Mouse (Mus musculus) heart, embryonic 16.5 days (tissue): ENCODE measurements around the gene Babam2. TPM values are rescaled to one million over a fixed set of nuclear protein-coding genes. Genes with fewer than 3 reads are reported as not detected.
"Not testable (repeated sequence)": the region's sequence is repeated elsewhere in the genome, so short reads cannot be mapped to it uniquely, and the experiment has no call there.

Experiments
- ATAC-seq: fragments of 200-750 bp; cut with Nextera tagmentation; replicated peaks from 2 replicates; pipeline ENCODE4 v1.8.0; 2017; ENCODE audit warnings: moderate number of reproducible peaks; ENCODE audit not compliant: insufficient read depth, low FRiP score; ENCODE audit errors: extremely low read depth
- H3K27ac ChIP-seq: fragments of 300-500 bp; sonication (generic); 2 replicates; pipeline ENCODE4 v1.5.1; 2014; ENCODE audit warnings: mild to moderate bottlenecking, low read length, control low read depth, moderate library complexity
- H3K27me3 ChIP-seq: fragments of 300-500 bp; sonication (generic); 2 replicates; pipeline ENCODE4 v1.6.1; 2014; ENCODE audit warnings: low read length, mixed read lengths; ENCODE audit not compliant: control insufficient read depth, insufficient read depth
- H3K36me3 ChIP-seq: fragments of 300-500 bp; sonication (generic); 2 replicates; pipeline ENCODE4 v1.6.1; 2014; ENCODE audit not compliant: control insufficient read depth, insufficient read depth
- H3K4me1 ChIP-seq: fragments of 300-500 bp; sonication (generic); 2 replicates; pipeline ENCODE4 v1.6.1; 2014; ENCODE audit warnings: low read length, mixed read lengths; ENCODE audit not compliant: control insufficient read depth, insufficient read depth
- H3K4me2 ChIP-seq: fragments of 300-500 bp; sonication (generic); 2 replicates; pipeline ENCODE4 v1.6.1; 2014; ENCODE audit warnings: low read depth, mild to moderate bottlenecking, control low read depth, low read length
- H3K4me3 ChIP-seq: fragments of 300-500 bp; sonication (generic); 2 replicates; pipeline ENCODE4 v1.5.1; 2014; ENCODE audit warnings: mild to moderate bottlenecking, control low read depth, low read length
- H3K9ac ChIP-seq: fragments of 300-500 bp; sonication (generic); 2 replicates; pipeline ENCODE4 v1.6.1; 2014; ENCODE audit warnings: low read length, control low read depth
- H3K9me3 ChIP-seq: fragments of 300-500 bp; sonication (generic); replicated peaks from 2 replicates; pipeline ENCODE4 v1.6.1; 2016; ENCODE audit warnings: low read length; ENCODE audit not compliant: control insufficient read depth
- WGBS: fragments of 180-500 bp; shearing (Covaris S2); extraction: QIAGEN DNeasy Blood & Tissue Kit; methylation state at CpG from one replicate; pipeline ENCODE4 v1.1.7; 2014; 5-methylcytosine and 5-hydroxymethylcytosine counted together
- polyA plus RNA-seq: library from polyadenylated mRNA; unstranded; fragments of >200 nt; fragmentation: Nextera tagmentation; extraction: Ambion mirVana; gene quantifications from 2 replicates; pipeline ENCODE4 v1.2.1, GENCODE M21; 2015

Babam2 gene
- polyA plus RNA-seq, 1 experiment from 2014 or later, result 39.9 TPM

- WGBS, result 59% methylated on average over 3 of the region's 3 CpGs
- no peak overlapping the region for H3K4me2 ChIP-seq
- no peak overlapping the region for H3K27ac ChIP-seq
- H3K36me3 ChIP-seq, result no peaks in the 10 kb centered on the region
- H3K27me3 ChIP-seq, result no peaks in the 10 kb centered on the region
- no peaks in the 10 kb centered on the region for H3K9me3 ChIP-seq
- H3K4me1 ChIP-seq, result peaks cover 12% of the 10 kb centered on the region
- no peak overlapping the region for H3K4me3 ChIP-seq
- no peak for ATAC-seq
- H3K9ac ChIP-seq, result no peak overlapping the region
These were observed 89.7 kb downstream of the Babam2 start for GRCm38 (mm10) chr5:31787201-31787600.

GRCm38 (mm10) chr5:31787622-31788021 lies 90.1 kb downstream of the Babam2 start:
- Histone ChIP-seq H3K36me3 (no peaks in the 10 kb centered on the region), H3K9me3 (no peaks in the 10 kb centered on the region), H3K9ac (no peak overlapping the region), H3K27ac (no peak overlapping the region), H3K27me3 (no peaks in the 10 kb centered on the region), H3K4me3 (no peak overlapping the region), H3K4me2 (no peak overlapping the region), H3K4me1 (peaks cover 12% of the 10 kb centered on the region)
- 41% methylated on average over 3 of the region's 3 CpGs for WGBS
- no peak for ATAC-seq

- Histone ChIP-seq H3K9me3 (no peaks in the 10 kb centered on the region), H3K36me3 (no peaks in the 10 kb centered on the region), H3K4me2 (no peak overlapping the region), H3K4me3 (no peak overlapping the region), H3K4me1 (peaks cover 16% of the 10 kb centered on the region), H3K27ac (no peak overlapping the region), H3K9ac (no peak overlapping the region), H3K27me3 (no peaks in the 10 kb centered on the region)
- ATAC-seq, result no peak
- 92% methylated on average over 6 of the region's 6 CpGs for WGBS
These were observed 94.9 kb downstream of the Babam2 start for GRCm38 (mm10) chr5:31792338-31792737.

GRCm38 (mm10) chr5:31792863-31793262 lies 95.4 kb downstream of the Babam2 start:
- no peaks in the 10 kb centered on the region for H3K9me3 ChIP-seq
- ATAC-seq, result no peak
- H3K4me3 ChIP-seq, result no peak overlapping the region
- WGBS, result 67% methylated on average over 8 of the region's 8 CpGs
- H3K36me3 ChIP-seq, result no peaks in the 10 kb centered on the region
- H3K9ac ChIP-seq, result no peak overlapping the region
- H3K4me2 ChIP-seq, result no peak overlapping the region
- H3K27ac ChIP-seq, result no peak overlapping the region
- no peaks in the 10 kb centered on the region for H3K27me3 ChIP-seq
- H3K4me1 ChIP-seq, result peaks cover 15% of the 10 kb centered on the region

- WGBS, result 50% methylated on average over 3 of the region's 3 CpGs
- no peak overlapping the region for H3K4me3 ChIP-seq
- ATAC-seq, result no peak
These were observed 97.9 kb downstream of the Babam2 start for GRCm38 (mm10) chr5:31795414-31795813.

GRCm38 (mm10) chr5:31796979-31797378 lies 99.5 kb downstream of the Babam2 start:
- Histone ChIP-seq H3K4me1 (peaks cover 15% of the 10 kb centered on the region), H3K9me3 (no peaks in the 10 kb centered on the region)

More at GRCm38 (mm10) chr5:31795414-31795813, 97.9 kb downstream of the Babam2 start:
- H3K27ac ChIP-seq, result no peak overlapping the region
- no peak overlapping the region for H3K4me2 ChIP-seq
- H3K36me3 ChIP-seq, result no peaks in the 10 kb centered on the region
- H3K9me3 ChIP-seq, result no peaks in the 10 kb centered on the region
- peaks cover 15% of the 10 kb centered on the region for H3K4me1 ChIP-seq
- H3K9ac ChIP-seq, result no peak overlapping the region
- H3K27me3 ChIP-seq, result no peaks in the 10 kb centered on the region

GRCm38 (mm10) chr5:31804211-31804610 lies 106.7 kb downstream of the Babam2 start:
- H3K4me1 ChIP-seq, H3K36me3 ChIP-seq, H3K4me2 ChIP-seq, H3K4me3 ChIP-seq, ATAC-seq, H3K9me3 ChIP-seq, H3K27ac ChIP-seq, H3K9ac ChIP-seq, H3K27me3 ChIP-seq: not testable (repeated sequence)
- 90% methylated on average over 8 of the region's 8 CpGs for WGBS

More at GRCm38 (mm10) chr5:31796979-31797378, 99.5 kb downstream of the Babam2 start:
- H3K27ac ChIP-seq, result no peak overlapping the region
- H3K9ac ChIP-seq, result no peak overlapping the region
- no peak for ATAC-seq
- no peaks in the 10 kb centered on the region for H3K27me3 ChIP-seq
- no peak overlapping the region for H3K4me3 ChIP-seq
- no peak overlapping the region for H3K4me2 ChIP-seq
- H3K36me3 ChIP-seq, result no peaks in the 10 kb centered on the region

GRCm38 (mm10) chr5:31804751-31805150 lies 107.3 kb downstream of the Babam2 start:
- peaks cover under 1% of the 10 kb centered on the region; the same call in 1 of the 2 replicates for H3K4me1 ChIP-seq
- no peaks in the 10 kb centered on the region for H3K36me3 ChIP-seq
- H3K27ac ChIP-seq, result no peak overlapping the region
- WGBS, result 65% methylated on average over 8 of the region's 8 CpGs
- ATAC-seq, result no peak
- H3K4me3 ChIP-seq, result no peak overlapping the region
- H3K4me2 ChIP-seq, result no peak overlapping the region
- H3K9ac ChIP-seq, result no peak overlapping the region
- H3K9me3 ChIP-seq, result no peaks in the 10 kb centered on the region
- no peaks in the 10 kb centered on the region for H3K27me3 ChIP-seq

- no peak for ATAC-seq
- 98% methylated on average over 6 of the region's 6 CpGs for WGBS
- Histone ChIP-seq H3K9me3 (no peaks in the 10 kb centered on the region), H3K4me2 (no peak overlapping the region), H3K36me3 (no peaks in the 10 kb centered on the region), H3K27me3 (no peaks in the 10 kb centered on the region), H3K9ac (no peak overlapping the region), H3K4me3 (no peak overlapping the region), H3K27ac (no peak overlapping the region), H3K4me1 (peaks cover 21% of the 10 kb centered on the region)
These were observed 109.8 kb downstream of the Babam2 start for GRCm38 (mm10) chr5:31807312-31807711.

GRCm38 (mm10) chr5:31808271-31808670 lies 110.8 kb downstream of the Babam2 start:
- H3K9ac ChIP-seq, result no peak overlapping the region
- no peak overlapping the region for H3K27ac ChIP-seq
- no peak overlapping the region for H3K4me3 ChIP-seq
- ATAC-seq, result no peak
- H3K27me3 ChIP-seq, result no peaks in the 10 kb centered on the region
- H3K9me3 ChIP-seq, result no peaks in the 10 kb centered on the region
- H3K4me1 ChIP-seq, result peaks cover 21% of the 10 kb centered on the region
- WGBS, result 60% methylated on average over 2 of the region's 2 CpGs
- H3K36me3 ChIP-seq, result no peaks in the 10 kb centered on the region
- no peak overlapping the region for H3K4me2 ChIP-seq
